Comparison of ENCODE assay signal across 9 mouse cellular contexts in the genomic region with DNA sequence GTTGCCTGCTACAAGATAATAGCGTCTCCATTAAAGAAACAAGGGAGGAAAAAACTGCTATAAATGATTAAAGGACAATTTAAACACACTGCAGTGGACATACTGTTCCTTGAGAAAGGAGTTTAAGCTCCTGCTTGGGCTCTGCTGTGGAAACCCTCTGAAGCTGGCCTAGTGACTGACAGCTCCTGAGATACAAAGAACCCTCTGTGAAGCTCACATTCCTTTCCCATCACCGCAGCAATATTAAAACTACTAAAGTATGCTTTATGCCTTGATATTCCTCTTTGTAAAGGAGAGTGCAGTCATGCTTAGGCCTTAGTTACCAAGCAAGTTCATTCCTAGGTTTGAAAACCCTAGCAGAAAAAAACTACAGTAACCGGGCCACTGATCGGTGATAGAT.
DNase-seq lines count a peak whose midpoint lies in the region; ATAC-seq and TF ChIP-seq lines count a peak whose summit lies in the region.
"Had no signal": no experiment of that assay in that cellular context is flagged by ENCODE, and none has a peak within 500 bp of the region (broad histone marks: within the 10 kb centered on the region; RNA-seq: fewer than 3 reads in every experiment).

No protein-coding gene starts in this region.

- no peak overlapping the region for H3K4me3 ChIP-seq in heart, embryonic 10.5 days
- no peak overlapping the region for H3K4me3 ChIP-seq in lung, embryonic 15.5 days
- no peak overlapping the region for H3K4me3 ChIP-seq in hindbrain, embryonic 14.5 days (replicated peaks; ENCODE audit: low read length)
- H3K4me3 ChIP-seq in small intestine, adult 2 months (ENCODE audit: low read depth, low read length), result no peak overlapping the region
- H3K4me3 ChIP-seq: myocyte had no signal

- peaks cover 7% of the 10 kb centered on the region; the same call in 1 of the 2 replicates for H3K36me3 ChIP-seq in heart, embryonic 10.5 days
- no peaks in the 10 kb centered on the region for H3K36me3 ChIP-seq in lung, embryonic 15.5 days
- H3K36me3 ChIP-seq in hindbrain, embryonic 14.5 days (replicated peaks; ENCODE audit: control insufficient read depth, insufficient read depth), result 0 out of 2 replicates have a peak, but pooled peaks cover 2% of the 10 kb centered on the region
- H3K36me3 ChIP-seq in small intestine, adult 2 months (ENCODE audit: control insufficient read depth, insufficient read depth, low read length), result no peaks in the 10 kb centered on the region

- no peak overlapping the region for H3K9ac ChIP-seq in lung, embryonic 15.5 days
- no peak overlapping the region for H3K9ac ChIP-seq in hindbrain, embryonic 14.5 days

- no peak for TF ChIP-seq CTCF in small intestine, adult 2 months (IDR thresholded peaks at IDR 0.05; ENCODE audit: extremely low read depth, insufficient read length, insufficient replicate concordance, low read depth, low read length)

- no peaks in the 10 kb centered on the region for H3K27me3 ChIP-seq in heart, embryonic 10.5 days (ENCODE audit: insufficient read depth, poor library complexity, severe bottlenecking)
- H3K27me3 ChIP-seq in lung, embryonic 15.5 days, result no peaks in the 10 kb centered on the region
- no peaks in the 10 kb centered on the region for H3K27me3 ChIP-seq in hindbrain, embryonic 14.5 days (ENCODE audit: control insufficient read depth, insufficient read depth, low read length)
- H3K27me3 ChIP-seq in small intestine, adult 2 months (ENCODE audit: control insufficient read depth, insufficient read depth, low read length), result no peaks in the 10 kb centered on the region

- WGBS in heart, embryonic 10.5 days, result 75% methylated on average over 4 of the region's 4 CpGs
- 46% methylated on average over 4 of the region's 4 CpGs for WGBS in lung, embryonic 15.5 days
- WGBS in hindbrain, embryonic 14.5 days, result 37% methylated on average over 4 of the region's 4 CpGs
- 62% methylated on average over 4 of the region's 4 CpGs for WGBS in small intestine, adult 2 months

- 0 out of 2 replicates have a peak overlapping the region, but pooled peaks have one; percentile 8 for H3K4me2 ChIP-seq in lung, embryonic 15.5 days
- no peak overlapping the region for H3K4me2 ChIP-seq in hindbrain, embryonic 14.5 days (replicated peaks)

- H3K4me1 ChIP-seq in heart, embryonic 10.5 days, result peaks cover 31% of the 10 kb centered on the region
- peaks cover 30% of the 10 kb centered on the region for H3K4me1 ChIP-seq in lung, embryonic 15.5 days
- no peaks in the 10 kb centered on the region for H3K4me1 ChIP-seq in hindbrain, embryonic 14.5 days (replicated peaks; ENCODE audit: control insufficient read depth, insufficient read depth, low read length)
- H3K4me1 ChIP-seq in small intestine, adult 2 months (ENCODE audit: control insufficient read depth, insufficient read depth, insufficient read length, low read length), result no peaks in the 10 kb centered on the region

- H3K27ac ChIP-seq in heart, embryonic 10.5 days, result peak overlapping the region; percentile 70
- H3K27ac ChIP-seq in lung, embryonic 15.5 days, result peak overlapping the region; percentile 91
- H3K27ac ChIP-seq in hindbrain, embryonic 14.5 days, result peak overlapping the region; percentile 43
- H3K27ac ChIP-seq in small intestine, adult 2 months (ENCODE audit: insufficient read depth, low read depth, low read length), result peak overlapping the region; percentile 47; the same call in 1 of the 2 replicates

- ATAC-seq in lung, embryonic 15.5 days (ENCODE audit: borderline replicate concordance, extremely low read depth, low FRiP score, low TSS enrichment), result no peak
- ATAC-seq in hindbrain, embryonic 14.5 days (ENCODE audit: low FRiP score), result peak; percentile 17; the same call in 1 of the 2 replicates

- no peak for TF ChIP-seq POLR2A in small intestine, adult 2 months (IDR thresholded peaks at IDR 0.05; ENCODE audit: low read depth, low read length)

- no peak for DNase-seq in heart, embryonic 10.5 days (ENCODE audit: low spot score)
- no peak for DNase-seq in heart, adult 11 months
- DNase-seq in lung, postnatal 10 days, result no peak
- no peak for DNase-seq in hindbrain, embryonic 14.5 days (ENCODE audit: low spot score)
- no peak for DNase-seq in adrenal gland, adult 2 months
- no peak for DNase-seq in adrenal gland, postnatal 4 days (ENCODE audit: low spot score in 2 of 2)

- no peaks in the 10 kb centered on the region for H3K9me3 ChIP-seq in heart, embryonic 10.5 days
- H3K9me3 ChIP-seq in lung, embryonic 15.5 days, result no peaks in the 10 kb centered on the region
- H3K9me3 ChIP-seq in hindbrain, embryonic 14.5 days (ENCODE audit: control insufficient read depth, low read length), result no peaks in the 10 kb centered on the region
